Mouse (Mus musculus) Patski (cell line): Measurements from ENCODE around the gene Nbl1. TPM values are rescaled to one million over a fixed set of nuclear protein-coding genes. Genes with fewer than 3 reads are reported as not detected.

ENCODE experiments used
- ATAC-seq: fragments of 100-300 bp; one replicate; pipeline ENCODE4 v1.8.0; 2021
- CTCF ChIA-PET: fragments of 350-600 bp; sonication (Branson Sonifier 250); formaldehyde crosslinking; loops from one replicate; lab custom pipeline; 2022; ENCODE audit warnings: inconsistent platforms; lab: Charles Lee
- POLR2A ChIA-PET: fragments of 350-600 bp; sonication (Branson Sonifier 250); formaldehyde crosslinking; loops from one replicate; lab custom pipeline; 2022; ENCODE audit warnings: antibody characterized with exemption, inconsistent platforms; lab: Charles Lee
- DNase-seq: peaks from one replicate; pipeline ENCODE4 v3.0.0-alpha.2; 2011; ENCODE audit warnings: low read depth, low spot score
- H3K27me3 ChIP-seq: fragments of 371-371 bp; one replicate; pipeline ENCODE4 v1.5.1; 2021
- CTCF ChIP-seq: fragments of 100-300 bp; IDR thresholded peaks from one replicate; pipeline ENCODE4 v1.5.1; 2021
- in situ Hi-C: fragments of 300-500 bp; cut with MboI; formaldehyde crosslinking; loops from 3 replicates; pipeline ENCODE4 v1.11.1; 2018; ENCODE audit warnings: low pct_unique_long_range_greater_than_20kb, mixed read lengths
- polyA plus RNA-seq: library from polyadenylated mRNA; unstranded; gene quantifications from one replicate; pipeline ENCODE4 v1.2.3, GENCODE M21; 2021

The Nbl1 gene
- polyA plus RNA-seq, 1 experiment from 2014 or later, result 55.7 TPM

DNA sequence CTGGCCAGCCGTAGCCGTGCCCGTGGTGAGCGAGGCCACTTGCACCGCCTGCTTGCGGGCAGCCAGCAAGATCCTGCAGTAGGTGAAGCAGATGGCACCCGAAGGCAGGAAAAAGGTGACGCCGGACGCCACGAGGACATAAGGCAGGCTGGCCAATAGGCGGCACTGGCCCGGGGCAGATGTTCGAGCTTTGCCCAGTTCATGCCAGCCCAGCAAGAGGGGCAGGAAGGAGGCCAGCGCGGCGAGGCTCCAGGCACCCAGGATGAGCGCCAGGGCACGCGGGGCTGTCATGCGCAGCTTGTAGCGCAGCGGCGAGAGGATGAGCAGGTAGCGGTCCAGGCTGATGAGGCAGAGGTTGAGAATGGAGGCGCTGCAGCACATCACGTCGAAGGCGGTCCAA is 18.7 kb downstream of the Nbl1 start:
- peaks cover 6% of the 10 kb centered on the region for H3K27me3 ChIP-seq
- DNase-seq (no peak), ATAC-seq (no peak)
- CTCF ChIA-PET, result no interaction called here
- in situ Hi-C loops, result no loop called here
- no peak for TF ChIP-seq CTCF
- POLR2A ChIA-PET, result no interaction called here

- H3K27me3 ChIP-seq, result no peaks in the 10 kb centered on the region
Observed at GRCm38 (mm10) chr4:139068287-139068686, 24.5 kb downstream of the Nbl1 start.

GRCm38 (mm10) chr4:139064831-139065230 is 28.0 kb downstream of the Nbl1 start:
- ChIA-PET POLR2A (no interaction called here), CTCF (no interaction called here)
- ATAC-seq (no peak), DNase-seq (no peak)
- no peak for TF ChIP-seq CTCF
- in situ Hi-C loops, result no loop called here
- no peaks in the 10 kb centered on the region for H3K27me3 ChIP-seq

More at GRCm38 (mm10) chr4:139068287-139068686, 24.5 kb downstream of the Nbl1 start:
- ATAC-seq (no peak), DNase-seq (no peak)
- no peak for TF ChIP-seq CTCF
- in situ Hi-C loops, result no loop called here
- POLR2A ChIA-PET, result no interaction called here
- CTCF ChIA-PET, result no interaction called here

DNA sequence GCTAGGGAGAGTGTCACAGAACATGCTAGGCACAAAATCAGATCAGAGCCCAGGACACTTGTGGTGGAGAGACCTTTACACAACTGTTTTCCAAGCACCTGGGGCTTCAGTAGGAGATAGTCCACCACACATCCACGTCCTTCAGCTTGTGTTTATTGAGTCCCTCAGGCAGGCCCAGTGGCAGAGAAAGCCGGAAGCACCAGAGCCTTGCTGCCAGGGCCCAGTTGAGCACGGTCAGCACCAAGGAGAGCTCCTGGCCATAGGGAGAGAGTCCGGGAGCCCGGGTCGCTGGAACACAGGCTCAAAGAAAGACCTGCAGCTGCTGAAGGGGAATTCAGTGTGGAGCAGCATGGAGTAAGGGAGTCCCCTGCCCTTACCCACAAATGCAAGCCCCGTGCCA is 33.2 kb downstream of the Nbl1 start:
- no peak for ATAC-seq
- TF ChIP-seq CTCF, result no peak
- ChIA-PET CTCF (no interaction called here), POLR2A (no interaction called here)
- in situ Hi-C loops, result loop anchor here (5.0 kb wide), 1 partner anchor 132 kb away; no protein-coding TSS in a partner anchor
- no peak for DNase-seq
- peaks cover 5% of the 10 kb centered on the region for H3K27me3 ChIP-seq

DNA sequence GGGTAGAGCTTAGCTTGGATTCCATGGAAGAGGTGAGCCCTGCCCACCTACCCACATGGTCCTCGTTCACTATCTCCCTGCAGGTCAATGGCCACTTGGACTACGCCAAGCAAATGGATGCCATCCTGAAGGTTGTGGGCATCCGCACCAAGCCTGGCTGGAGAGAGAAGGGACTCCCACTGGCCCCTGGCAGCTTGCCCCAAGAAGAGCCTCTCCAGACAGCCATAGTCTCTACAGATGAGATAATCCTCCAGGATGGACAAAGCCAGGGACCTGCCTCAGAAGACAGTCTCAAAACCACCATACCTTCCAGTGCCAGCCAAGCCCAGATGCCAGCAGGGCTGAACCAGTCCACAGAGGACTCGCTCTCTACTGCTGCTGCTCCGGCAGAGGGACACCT is 34.8 kb downstream of the Nbl1 start:
- in situ Hi-C loops, result loop anchor here (5.0 kb wide), 1 partner anchor 131 kb away; no protein-coding TSS in a partner anchor
- POLR2A ChIA-PET, result no interaction called here
- DNase-seq, result no peak
- peaks cover 5% of the 10 kb centered on the region for H3K27me3 ChIP-seq
- CTCF ChIA-PET, result no interaction called here
- ATAC-seq, result no peak
- TF ChIP-seq CTCF, result no peak

- TF ChIP-seq CTCF, result no peak
- ATAC-seq, result no peak
- ChIA-PET POLR2A (no interaction called here), CTCF (no interaction called here)
- in situ Hi-C loops, result loop anchor here (5.0 kb wide), 1 partner anchor 130 kb away; no protein-coding TSS in a partner anchor
- H3K27me3 ChIP-seq, result peaks cover 5% of the 10 kb centered on the region
- DNase-seq, result no peak
Observed at GRCm38 (mm10) chr4:139057291-139057690, 35.5 kb downstream of the Nbl1 start.

DNA sequence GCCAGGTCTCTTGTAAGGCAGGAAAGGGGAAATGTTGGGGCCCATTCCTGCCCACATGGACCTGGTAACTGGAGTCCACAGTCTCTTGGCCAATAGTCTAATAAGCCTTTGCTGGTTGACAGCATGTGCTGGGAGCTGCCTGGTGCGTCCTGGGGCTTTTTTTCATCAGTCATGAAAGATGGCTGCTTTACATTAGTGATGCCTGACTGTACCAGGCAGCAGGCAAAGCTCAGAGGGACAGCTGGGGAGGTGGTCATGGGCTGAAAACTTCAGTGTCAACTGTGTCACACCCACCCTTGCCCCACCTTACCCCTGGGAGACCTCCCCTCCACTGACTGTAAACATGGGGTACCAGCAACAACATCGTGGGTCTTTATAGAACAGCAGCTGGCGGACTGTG is 37.0 kb downstream of the Nbl1 start:
- DNase-seq, result no peak
- POLR2A ChIA-PET, result no interaction called here
- in situ Hi-C loops, result loop anchor here (5.0 kb wide), 1 partner anchor 128 kb away; no protein-coding TSS in a partner anchor
- CTCF ChIA-PET, result no interaction called here
- H3K27me3 ChIP-seq, result peaks cover 5% of the 10 kb centered on the region
- no peak for ATAC-seq
- TF ChIP-seq CTCF, result no peak

DNA sequence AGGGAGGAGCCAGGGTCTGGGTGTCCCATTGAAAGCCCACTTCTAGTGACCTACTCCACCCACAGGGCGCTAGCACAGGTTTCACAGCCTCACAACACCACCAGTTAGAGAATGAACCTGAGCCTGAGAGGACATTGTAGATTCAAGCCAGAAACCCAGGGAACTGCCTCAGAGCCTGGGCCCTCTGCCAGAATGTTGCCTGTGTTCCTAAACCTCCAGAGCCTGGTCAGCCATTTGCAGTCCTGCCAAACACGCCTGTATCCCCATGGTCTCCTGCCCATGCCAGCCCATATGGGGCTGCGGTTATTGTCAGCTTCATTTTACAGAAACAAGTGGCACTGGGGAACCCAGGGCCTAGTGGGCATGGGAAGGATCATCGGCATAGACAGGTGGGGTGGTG is 37.5 kb downstream of the Nbl1 start:
- no peak for TF ChIP-seq CTCF
- CTCF ChIA-PET, result no interaction called here
- peaks cover 5% of the 10 kb centered on the region for H3K27me3 ChIP-seq
- POLR2A ChIA-PET, result no interaction called here
- ATAC-seq (no peak), DNase-seq (no peak)
- in situ Hi-C loops, result loop anchor here (5.0 kb wide), 1 partner anchor 128 kb away; no protein-coding TSS in a partner anchor

DNA sequence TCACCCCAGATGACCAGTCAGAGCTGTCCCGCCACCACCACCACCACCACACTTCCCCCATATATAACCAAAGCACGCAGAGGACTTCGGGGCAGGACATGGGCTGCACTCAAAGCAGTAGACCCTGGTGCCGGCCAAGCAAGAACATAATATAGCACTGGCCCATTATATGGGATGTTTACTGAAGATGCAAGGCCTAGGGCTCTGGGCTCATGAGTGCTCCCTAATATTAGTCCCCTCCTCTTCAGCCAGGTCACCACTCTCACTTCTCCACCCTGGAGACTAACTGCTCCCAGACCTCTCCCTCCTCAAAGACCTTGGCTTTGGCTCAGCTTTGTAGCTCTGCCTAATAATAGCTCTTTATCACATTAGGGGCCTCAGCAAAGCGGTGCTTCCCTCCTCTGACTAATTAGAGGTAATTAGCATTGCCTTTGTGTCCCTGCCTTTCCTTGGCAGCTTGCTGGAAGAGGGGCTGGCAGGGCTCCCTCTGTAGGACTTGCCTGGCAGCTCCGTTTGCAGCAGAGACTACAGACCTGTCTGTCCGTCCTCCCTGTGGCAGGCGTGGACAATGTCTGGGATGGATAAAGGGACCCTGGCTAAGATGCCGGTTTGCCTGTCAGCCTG is 38.4 kb downstream of the Nbl1 start:
- CTCF ChIA-PET, result no interaction called here
- no peak for ATAC-seq
- no peak for TF ChIP-seq CTCF
- in situ Hi-C loops, result no loop called here
- POLR2A ChIA-PET, result no interaction called here
- no peak for DNase-seq
- H3K27me3 ChIP-seq, result peaks cover 5% of the 10 kb centered on the region

GRCm38 (mm10) chr4:139053391-139053790 is 39.4 kb downstream of the Nbl1 start:
- CTCF ChIA-PET, result no interaction called here
- ATAC-seq, result no peak
- in situ Hi-C loops, result no loop called here

DNA sequence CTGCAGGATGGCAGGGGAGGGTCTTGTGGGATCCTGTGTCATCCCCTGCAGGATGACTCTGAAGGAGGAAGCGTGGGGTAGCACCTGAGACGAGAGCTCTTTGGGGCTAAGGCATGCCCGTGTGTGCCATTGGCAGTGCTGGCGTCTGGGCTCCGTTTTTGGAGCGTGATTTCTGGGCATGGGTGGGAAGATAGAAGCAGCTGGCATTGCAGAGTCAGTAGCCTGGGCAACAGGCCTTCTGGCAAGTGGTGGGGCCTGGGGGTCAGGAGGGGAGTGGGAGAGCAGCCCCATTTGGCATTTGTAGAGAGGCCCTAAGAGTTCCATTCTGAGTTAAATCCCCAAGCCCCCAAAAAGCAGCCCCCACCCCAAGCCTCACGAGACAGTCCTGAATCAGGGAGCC is 40.0 kb downstream of the Nbl1 start:
- ChIA-PET POLR2A (no interaction called here), CTCF (no interaction called here)
- H3K27me3 ChIP-seq, result peaks cover 5% of the 10 kb centered on the region
- no peak for TF ChIP-seq CTCF
- no peak for DNase-seq
- in situ Hi-C loops, result no loop called here
- no peak for ATAC-seq

More at GRCm38 (mm10) chr4:139053391-139053790, 39.4 kb downstream of the Nbl1 start:
- H3K27me3 ChIP-seq, result peaks cover 5% of the 10 kb centered on the region
- DNase-seq, result no peak
- POLR2A ChIA-PET, result no interaction called here
- TF ChIP-seq CTCF, result no peak

GRCm38 (mm10) chr4:139048518-139048917 is 44.3 kb downstream of the Nbl1 start:
- no peak for DNase-seq
- in situ Hi-C loops, result no loop called here
- ATAC-seq, result no peak
- ChIA-PET POLR2A (interaction anchor here (0.6 kb wide), 1 partner anchor 31 kb away, joined by 3 read pairs; no protein-coding TSS in a partner anchor), CTCF (no interaction called here)
- H3K27me3 ChIP-seq, result no peaks in the 10 kb centered on the region
- TF ChIP-seq CTCF, result no peak
